Mouse (Mus musculus) thymus, postnatal 4 days (tissue): ENCODE measurements around the gene Zfp575.
"Not testable (repeated sequence)": the region's sequence is repeated elsewhere in the genome, so short reads cannot be mapped to it uniquely, and the experiment has no call there.

Experiments used
- DNase-seq: peaks from one replicate; pipeline ENCODE4 v3.0.0; 2021

The Zfp575 gene

GRCm38 (mm10) chr7:24587330-24588105, at the start of gene Zfp575, which contains the start of gene Ethe1:
TSS of gene Zfp575 (minus strand) at chr7:24587641.
TSS of gene Ethe1 (plus strand) at chr7:24587543.
- DNase-seq = peak; percentile 75

DNA sequence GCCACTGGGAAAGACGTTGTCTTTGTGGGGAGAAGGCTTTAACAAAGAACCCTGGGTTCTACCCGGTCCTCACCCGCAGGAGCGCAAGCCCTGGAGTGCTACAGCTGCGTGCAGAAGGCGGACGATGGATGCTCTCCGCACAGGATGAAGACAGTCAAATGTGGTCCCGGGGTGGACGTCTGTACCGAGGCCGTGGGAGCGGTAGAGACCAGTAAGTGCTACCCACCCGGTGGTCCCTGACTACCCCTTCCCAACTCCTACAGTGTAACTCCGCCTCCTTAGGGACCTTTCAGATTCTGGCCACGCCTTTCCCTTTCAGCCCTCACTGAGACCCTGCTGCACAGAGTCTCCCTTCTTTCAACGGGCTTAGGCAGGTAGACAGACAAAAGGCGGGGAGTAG, 49.6 kb upstream of the Zfp575 start:
- no peak for DNase-seq

DNA sequence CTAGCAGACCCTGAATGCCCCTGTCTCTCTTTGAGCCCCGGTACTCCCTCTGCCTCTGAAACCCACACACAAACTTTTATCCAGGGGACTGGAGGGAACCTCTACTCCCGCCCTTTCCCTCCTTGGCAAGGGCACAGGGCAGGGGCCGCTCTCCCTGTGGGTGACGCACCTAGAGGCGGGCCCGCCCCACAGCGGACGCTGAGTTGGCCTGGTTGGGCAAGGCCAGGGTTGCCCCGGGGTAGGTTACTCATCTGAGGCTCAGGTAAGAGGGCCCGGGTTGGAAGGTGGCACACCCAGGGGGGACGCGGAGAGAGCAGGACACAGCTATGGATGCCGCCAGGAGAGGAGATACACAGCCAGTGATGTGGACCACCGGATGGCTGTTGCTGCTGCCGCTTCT, 48.8 kb upstream of the Zfp575 start, which contains the start of gene Lypd3:
Gene Lypd3 (plus strand): TSS at position 287 of the 400 bp plus-strand sequence.
- DNase-seq = no peak

GRCm38 (mm10) chr7:24630116-24630880, 42.9 kb upstream of the Zfp575 start:
- DNase-seq = no peak

DNA sequence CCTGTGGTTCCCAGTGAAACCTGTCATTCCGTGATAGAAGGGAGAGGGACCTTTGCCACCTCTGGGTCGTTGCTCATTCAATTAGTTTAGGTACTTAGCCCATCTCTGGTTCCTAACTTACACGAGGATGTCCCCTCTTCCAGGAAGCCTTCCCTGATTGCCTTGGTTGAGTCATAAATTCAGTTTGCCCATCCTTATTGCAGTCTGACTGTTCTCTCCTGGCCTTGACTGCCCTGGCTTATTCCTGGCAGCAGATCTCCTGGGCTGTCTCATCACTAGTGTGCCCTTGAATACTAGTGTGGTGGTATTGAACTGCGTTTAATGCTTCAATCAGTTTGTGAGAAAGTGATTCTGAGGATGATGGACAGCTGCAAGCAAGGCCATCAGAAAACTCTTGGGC, 42.2 kb upstream of the Zfp575 start:
- DNase-seq = no peak

- peak; percentile 92 for DNase-seq
Observed at GRCm38 (mm10) chr7:24628685-24629610, 41.5 kb upstream of the Zfp575 start.

GRCm38 (mm10) chr7:24622967-24623366, 35.5 kb upstream of the Zfp575 start:
- DNase-seq = peak; percentile 11

DNA sequence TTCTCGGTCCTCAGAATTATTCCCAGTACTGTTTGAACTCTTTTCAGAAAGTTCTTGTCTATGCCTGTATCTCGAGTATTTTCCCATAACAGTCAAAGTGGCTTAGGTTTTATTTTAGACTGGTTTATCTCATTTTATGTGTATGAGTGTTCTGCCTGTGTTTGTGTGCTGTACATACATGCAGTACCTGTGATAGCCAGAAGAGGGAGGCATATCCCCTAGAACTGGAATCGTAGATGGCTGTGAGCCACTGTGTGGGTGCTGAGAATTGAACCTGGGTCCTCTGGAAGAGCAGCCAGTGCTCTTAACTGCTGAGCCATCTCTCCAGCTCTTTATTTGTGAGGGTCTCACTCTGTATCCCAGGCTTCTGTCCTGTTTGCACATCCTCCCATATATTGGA, 33.8 kb upstream of the Zfp575 start:
- DNase-seq = peak; percentile 15

DNA sequence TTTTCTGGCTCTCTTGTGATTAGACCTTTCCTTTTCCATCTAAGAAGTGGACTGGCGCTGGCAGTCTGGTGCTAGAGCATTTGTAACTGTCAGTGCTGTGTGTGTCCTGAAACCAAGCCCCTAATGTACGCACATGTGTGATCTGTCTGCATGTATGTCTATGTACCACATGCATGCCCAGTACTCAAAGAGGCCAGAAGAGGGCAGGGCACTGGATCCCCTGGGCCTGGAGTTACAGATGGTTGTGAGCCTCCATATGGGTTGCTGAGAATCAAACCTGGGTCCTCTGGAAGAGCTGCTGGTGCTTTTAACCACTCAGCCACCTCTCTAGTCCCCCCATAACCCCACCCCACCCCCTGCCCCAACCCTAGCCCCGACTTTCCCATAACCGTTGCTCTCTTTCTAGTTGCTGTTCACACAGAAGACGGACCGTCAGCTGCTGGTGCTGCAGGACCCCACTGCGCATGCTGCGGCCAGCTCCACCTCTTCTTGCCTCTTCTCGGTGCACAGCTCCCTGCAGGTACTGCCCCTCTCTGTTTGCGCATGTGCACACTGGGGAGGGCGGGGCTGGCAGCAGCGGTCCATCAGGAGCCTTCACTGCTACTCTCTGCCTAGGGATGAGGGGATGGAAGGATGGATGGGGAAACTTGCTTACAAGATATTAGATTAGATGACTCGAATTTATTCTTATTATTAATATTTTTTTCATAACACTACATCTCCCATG, 32.4 kb upstream of the Zfp575 start:
- peak; percentile 11 for DNase-seq

DNA sequence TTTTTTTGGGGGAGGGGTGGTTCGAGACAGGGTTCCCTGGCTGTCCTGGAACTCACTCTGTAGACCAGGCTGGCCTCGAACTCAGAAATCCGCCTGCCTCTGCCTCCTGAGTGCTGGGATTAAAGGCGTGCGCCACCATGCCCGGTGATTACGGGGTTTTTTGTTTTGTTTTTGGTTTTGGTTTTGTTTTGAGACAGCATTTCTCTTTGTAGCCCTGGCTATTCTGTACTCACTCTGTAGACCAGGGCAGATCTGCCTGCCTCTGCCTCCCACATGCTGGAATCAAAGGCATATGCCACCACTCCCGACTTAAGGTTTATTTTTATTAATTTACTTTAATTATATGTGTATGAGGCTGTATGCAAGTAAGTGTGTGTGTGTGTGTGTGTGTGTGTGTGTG, 30.9 kb upstream of the Zfp575 start:
- DNase-seq = not testable (repeated sequence)

DNA sequence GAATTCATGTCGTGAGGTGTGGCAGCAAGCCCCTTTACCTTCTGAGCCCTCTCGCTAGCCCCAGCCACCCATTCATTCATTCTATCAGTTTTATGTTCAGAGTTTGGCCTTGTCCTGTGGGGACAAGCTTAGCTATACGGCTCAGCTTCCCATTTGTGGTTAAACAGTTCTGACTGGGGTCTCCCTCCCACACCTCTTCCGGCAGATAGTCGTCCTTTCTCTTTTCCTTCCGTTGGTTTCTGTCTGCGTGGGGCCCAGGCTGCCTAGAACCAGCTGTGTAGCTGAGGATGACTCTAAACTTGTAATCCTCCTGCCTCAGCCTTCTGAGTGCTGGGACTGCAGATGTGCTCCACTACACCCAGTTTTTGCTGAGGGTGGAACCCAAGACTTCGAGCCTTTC, 30.3 kb upstream of the Zfp575 start:
- DNase-seq = no peak

DNA sequence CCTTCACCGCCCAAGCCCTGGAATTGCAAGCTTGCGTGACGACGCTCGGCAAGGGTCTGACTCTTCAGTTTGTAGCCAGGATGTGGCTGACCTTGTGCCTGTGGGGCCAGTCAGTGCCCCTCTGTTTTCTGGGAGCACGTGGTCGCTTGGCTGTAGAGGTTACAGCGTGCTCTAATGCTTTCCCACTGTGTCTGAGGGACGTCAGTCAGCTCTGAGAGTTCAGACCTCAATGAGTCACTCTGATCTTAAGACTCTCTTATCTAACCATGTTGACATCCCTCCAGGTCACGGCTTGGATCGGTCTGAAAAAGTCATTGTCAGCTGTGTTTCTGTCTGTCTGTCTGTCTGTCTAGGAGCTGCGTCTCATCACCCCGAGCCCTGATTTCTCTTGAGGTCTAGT, 27.4 kb upstream of the Zfp575 start:
- DNase-seq = no peak

- DNase-seq = peak; percentile 40
Observed at GRCm38 (mm10) chr7:24612308-24612910, 25.0 kb upstream of the Zfp575 start.

DNA sequence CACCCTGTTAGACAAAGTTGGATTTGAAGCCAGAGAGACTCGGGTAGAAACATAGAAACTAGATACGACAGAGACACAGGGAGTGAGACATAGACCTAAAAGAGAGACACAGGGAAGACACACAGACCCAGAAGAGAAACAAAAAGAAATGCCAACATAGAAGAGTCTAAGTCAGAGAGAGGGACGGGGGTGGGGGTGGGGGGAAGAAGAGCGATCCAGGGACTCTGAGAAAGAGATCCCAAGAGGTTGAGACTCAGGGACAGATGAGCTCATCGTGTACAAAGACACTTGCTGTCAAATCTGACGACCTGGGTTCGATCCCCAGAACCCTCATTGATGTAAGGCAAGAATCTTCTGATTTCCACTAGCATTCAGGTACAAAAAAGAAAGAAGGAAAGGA, 24.3 kb upstream of the Zfp575 start:
- no peak for DNase-seq

DNA sequence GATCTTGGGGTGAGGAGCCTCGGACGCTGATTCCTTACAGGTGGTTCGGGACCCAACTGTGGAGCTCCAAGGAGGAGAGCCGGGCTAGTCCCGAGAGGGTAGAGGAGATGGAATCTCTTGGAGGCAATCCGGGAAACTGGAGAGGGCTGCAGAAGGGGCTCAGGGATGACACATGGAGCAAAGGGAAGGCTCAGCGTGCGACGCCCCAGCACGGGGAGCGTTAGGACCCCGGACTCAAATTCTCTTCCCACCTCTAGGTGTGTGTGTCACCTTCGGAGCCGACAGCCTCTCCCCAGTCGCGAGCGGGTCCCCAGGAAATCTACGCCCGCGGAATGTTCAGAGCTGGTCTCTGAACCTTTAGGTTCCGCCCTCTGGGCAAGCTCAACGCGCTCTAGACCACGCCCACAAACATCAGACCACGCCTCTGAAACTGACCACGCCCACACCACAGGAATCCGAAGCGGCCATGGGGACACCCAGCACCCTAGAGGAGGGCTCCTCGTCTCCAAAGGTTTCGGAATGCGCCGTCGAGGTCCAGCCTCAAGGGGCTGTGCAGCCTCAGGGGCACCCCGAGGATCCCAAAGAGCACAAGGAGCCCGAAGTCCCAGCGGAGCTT, 23.5 kb upstream of the Zfp575 start:
- DNase-seq = peak; percentile 97

DNA sequence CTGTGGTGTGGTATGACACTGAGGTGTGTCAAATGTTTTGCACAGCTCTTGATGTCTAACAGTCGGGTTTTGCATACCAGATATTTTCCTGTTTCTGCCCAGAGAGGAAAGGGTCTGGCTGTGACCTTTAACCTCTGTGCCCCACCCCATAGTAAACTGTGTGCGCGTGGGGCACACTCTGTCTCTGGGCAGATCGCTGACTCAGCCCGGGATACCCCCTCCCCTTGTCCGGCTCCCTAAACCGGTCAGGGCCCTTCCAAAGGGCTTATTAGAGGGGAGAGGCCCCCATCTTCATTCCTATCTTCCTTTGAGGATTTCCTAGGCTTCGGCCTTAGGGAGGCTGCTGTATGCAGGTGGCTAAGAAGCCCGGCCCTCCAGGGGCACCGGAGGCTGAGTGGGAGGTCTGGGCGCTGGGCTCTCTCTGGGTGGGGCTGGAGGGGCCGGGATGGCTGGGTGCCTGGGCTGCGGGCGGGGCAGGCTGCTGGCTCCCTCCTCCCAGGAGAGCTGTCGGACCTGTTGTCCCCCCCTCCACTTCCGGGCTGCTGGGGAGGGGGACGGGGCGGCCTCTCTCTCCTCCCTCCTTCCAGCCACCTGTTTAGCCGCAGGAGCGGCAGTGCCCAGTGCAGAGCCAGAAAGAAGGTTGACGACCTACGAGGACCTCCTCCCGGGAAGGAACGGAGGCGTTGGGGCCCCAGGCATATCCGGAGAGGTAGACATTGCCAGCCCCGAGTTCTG, 22.9 kb upstream of the Zfp575 start, which contains the start of gene Phldb3:
Gene Phldb3 (plus strand): TSS at position 620 of the 735 bp plus-strand sequence.
- peak; percentile 67 for DNase-seq

- peak; percentile 69 for DNase-seq
Observed at GRCm38 (mm10) chr7:24608561-24608960, 21.1 kb upstream of the Zfp575 start.

GRCm38 (mm10) chr7:24608017-24608416, 20.6 kb upstream of the Zfp575 start:
- peak; percentile 77 for DNase-seq

DNA sequence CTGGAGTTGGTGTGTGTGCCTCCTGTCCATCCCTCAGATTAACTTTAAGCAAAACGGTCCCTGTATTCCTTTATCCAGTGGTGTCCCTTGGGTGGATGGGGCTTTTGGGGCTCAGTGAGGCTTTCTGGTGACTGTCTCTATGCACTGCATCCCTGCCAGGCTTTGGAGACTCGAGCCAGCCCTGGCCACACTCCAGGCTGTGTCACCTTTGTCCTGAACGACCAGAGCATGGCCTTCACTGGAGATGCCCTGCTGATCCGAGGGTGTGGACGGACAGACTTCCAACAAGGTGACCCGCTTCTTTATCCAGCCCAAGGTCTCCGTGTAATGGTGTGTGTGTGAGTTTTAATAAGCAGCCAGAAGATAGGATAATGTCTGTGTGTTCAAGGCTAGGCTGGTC, 18.6 kb upstream of the Zfp575 start:
- DNase-seq = no peak

DNA sequence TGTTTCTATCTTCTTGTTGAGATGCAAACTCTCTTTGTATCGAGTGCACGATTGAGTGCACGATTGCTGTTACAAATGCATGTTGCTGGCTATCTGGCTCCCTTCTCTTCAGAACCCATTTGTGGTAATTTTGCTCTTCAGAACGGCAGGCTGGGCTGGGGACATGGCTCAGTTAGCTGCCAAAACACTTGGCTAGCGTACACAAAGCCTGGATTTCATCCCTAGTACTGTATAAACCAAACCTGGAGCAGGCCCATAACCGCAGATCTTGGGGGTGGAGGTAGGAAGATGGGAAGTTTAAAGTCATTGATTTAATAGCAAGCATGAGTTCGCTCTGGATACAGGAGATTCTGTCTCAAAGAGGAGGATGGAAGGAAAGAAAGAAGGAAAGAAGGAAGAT, 18.1 kb upstream of the Zfp575 start:
- DNase-seq = no peak
